Mouse (Mus musculus) liver, embryonic 11.5 days (tissue): ENCODE measurements around the gene Csf3. TPM values are rescaled to one million over a fixed set of nuclear protein-coding genes. Genes with fewer than 3 reads are reported as not detected.
"Not testable (repeated sequence)": the region's sequence is repeated elsewhere in the genome, so short reads cannot be mapped to it uniquely, and the experiment has no call there.

Experiments
- ATAC-seq: fragments of 200-750 bp; cut with Nextera tagmentation; replicated peaks from 2 replicates; pipeline ENCODE4 v1.8.0; 2017; ENCODE audit warnings: moderate number of reproducible peaks, mild to moderate bottlenecking, moderate TSS enrichment, moderate library complexity; ENCODE audit not compliant: low FRiP score
- DNase-seq: peaks from one replicate; pipeline ENCODE4 v3.0.0-alpha.2; 2017; ENCODE audit warnings: low spot score
- H3K27ac ChIP-seq: fragments of 300-500 bp; sonication (generic); 2 replicates; pipeline ENCODE4 v1.5.1; 2014; ENCODE audit warnings: mild to moderate bottlenecking, low read depth, low read length, control low read depth
- H3K27me3 ChIP-seq: fragments of 300-500 bp; sonication (generic); replicated peaks from 2 replicates; pipeline ENCODE4 v1.6.1; 2014; ENCODE audit warnings: low read length, mixed read lengths; ENCODE audit not compliant: control insufficient read depth, insufficient read depth
- H3K36me3 ChIP-seq: fragments of 300-500 bp; sonication (generic); 2 replicates; pipeline ENCODE4 v1.6.1; 2014; ENCODE audit warnings: mild to moderate bottlenecking, low read length, moderate library complexity, mixed read lengths; ENCODE audit not compliant: control insufficient read depth, insufficient read depth
- H3K4me1 ChIP-seq: fragments of 300-500 bp; sonication (generic); replicated peaks from 2 replicates; pipeline ENCODE4 v1.6.1; 2014; ENCODE audit warnings: low read length, mixed read lengths; ENCODE audit not compliant: control insufficient read depth, insufficient read depth
- H3K4me2 ChIP-seq: fragments of 300-500 bp; sonication (generic); 2 replicates; pipeline ENCODE4 v1.6.1; 2014; ENCODE audit warnings: mild to moderate bottlenecking, control low read depth, moderate library complexity
- H3K4me3 ChIP-seq: fragments of 300-500 bp; sonication (generic); 2 replicates; pipeline ENCODE4 v1.5.1; 2014; ENCODE audit warnings: low read depth, low read length, control low read depth
- H3K9ac ChIP-seq: fragments of 300-500 bp; sonication (generic); 2 replicates; pipeline ENCODE4 v1.6.1; 2014; ENCODE audit warnings: low read depth, low read length, control low read depth
- H3K9me3 ChIP-seq: fragments of 300-500 bp; sonication (generic); 2 replicates; pipeline ENCODE4 v1.6.1; 2016; ENCODE audit warnings: low read length, inconsistent platforms, mixed read lengths; ENCODE audit not compliant: control insufficient read depth
- WGBS: fragments of 180-500 bp; shearing (Covaris S2); extraction: QIAGEN DNeasy Blood & Tissue Kit; methylation state at CpG from one replicate; pipeline ENCODE4 v1.1.7; 2014; 5-methylcytosine and 5-hydroxymethylcytosine counted together
- polyA plus RNA-seq: library from polyadenylated mRNA; unstranded; fragments of >200 nt; fragmentation: Nextera tagmentation; extraction: Ambion mirVana; gene quantifications from 2 replicates; pipeline ENCODE4 v1.2.1, GENCODE M21; 2014

The Csf3 gene
- polyA plus RNA-seq, 1 experiment from 2014 or later = not detected

- Histone ChIP-seq H3K9me3 (no peaks in the 10 kb centered on the region), H3K27me3 (no peaks in the 10 kb centered on the region), H3K27ac (no peak overlapping the region), H3K4me1 (peaks cover 10% of the 10 kb centered on the region), H3K4me2 (no peak overlapping the region), H3K36me3 (no peaks in the 10 kb centered on the region), H3K9ac (no peak overlapping the region), H3K4me3 (no peak overlapping the region)
- no peak for DNase-seq
- WGBS = 26% methylated on average over 7 of the region's 7 CpGs
- ATAC-seq = no peak
Observed at GRCm38 (mm10) chr11:98675829-98676363, 25.2 kb upstream of the Csf3 start.

GRCm38 (mm10) chr11:98680023-98680422 lies 21.0 kb upstream of the Csf3 start:
- ATAC-seq (no peak), DNase-seq (no peak)
- no peak overlapping the region for H3K4me2 ChIP-seq
- H3K27me3 ChIP-seq = no peaks in the 10 kb centered on the region
- H3K4me1 ChIP-seq = no peaks in the 10 kb centered on the region
- no peaks in the 10 kb centered on the region for H3K9me3 ChIP-seq
- H3K4me3 ChIP-seq = no peak overlapping the region
- no peak overlapping the region for H3K9ac ChIP-seq
- H3K36me3 ChIP-seq = no peaks in the 10 kb centered on the region
- no peak overlapping the region for H3K27ac ChIP-seq
- 100% methylated on average over 1 of the region's 1 CpGs for WGBS

GRCm38 (mm10) chr11:98680595-98680994 lies 20.5 kb upstream of the Csf3 start:
- H3K36me3 ChIP-seq, H3K4me2 ChIP-seq, H3K27ac ChIP-seq, H3K4me1 ChIP-seq, H3K9me3 ChIP-seq, H3K4me3 ChIP-seq, DNase-seq, ATAC-seq, H3K27me3 ChIP-seq, H3K9ac ChIP-seq: not testable (repeated sequence)
- 79% methylated on average over 4 of the region's 4 CpGs for WGBS

- DNase-seq = no peak
- Histone ChIP-seq H3K9me3 (no peaks in the 10 kb centered on the region), H3K36me3 (peaks cover 11% of the 10 kb centered on the region), H3K4me3 (no peak overlapping the region), H3K9ac (no peak overlapping the region), H3K27ac (no peak overlapping the region), H3K4me2 (no peak overlapping the region; the same call in 1 of the 2 replicates), H3K27me3 (no peaks in the 10 kb centered on the region), H3K4me1 (no peaks in the 10 kb centered on the region)
- no peak for ATAC-seq
- 71% methylated on average over 4 of the region's 4 CpGs for WGBS
Observed at GRCm38 (mm10) chr11:98681186-98681585, 19.9 kb upstream of the Csf3 start.

- ATAC-seq (peak; percentile 92), DNase-seq (peak; percentile 97)
- Histone ChIP-seq H3K9ac (peak within 1 kb of the TSS; percentile 97), H3K4me2 (peak within 1 kb of the TSS; percentile 85), H3K36me3 (peaks cover 18% of the 10 kb centered on the region), H3K27ac (peak within 1 kb of the TSS; percentile 80), H3K4me1 (no peaks in the 10 kb centered on the region), H3K27me3 (no peaks in the 10 kb centered on the region), H3K9me3 (no peaks in the 10 kb centered on the region), H3K4me3 (peak within 1 kb of the TSS; percentile 100)
- WGBS = 4% methylated on average over 45 of the region's 45 CpGs
Observed at GRCm38 (mm10) chr11:98681786-98682745, 19.0 kb upstream of the Csf3 start, which contains the start of gene Psmd3. Gene Psmd3, plus strand, starts transcription at chr11:98682554.

GRCm38 (mm10) chr11:98682811-98683210 lies 18.3 kb upstream of the Csf3 start:
- Histone ChIP-seq H3K4me3 (peak overlapping the region; percentile 100), H3K9me3 (no peaks in the 10 kb centered on the region), H3K27me3 (no peaks in the 10 kb centered on the region), H3K4me1 (no peaks in the 10 kb centered on the region), H3K36me3 (peaks cover 24% of the 10 kb centered on the region), H3K27ac (peak overlapping the region; percentile 80), H3K9ac (peak overlapping the region; percentile 97), H3K4me2 (peak overlapping the region; percentile 85)
- under 1% methylated on average over 23 of the region's 23 CpGs for WGBS
- DNase-seq (no peak), ATAC-seq (peak; percentile 32)

- 91% methylated on average over 9 of the region's 9 CpGs for WGBS
- no peak for ATAC-seq
- Histone ChIP-seq H3K4me3 (no peak overlapping the region), H3K36me3 (peaks cover 39% of the 10 kb centered on the region), H3K4me2 (no peak overlapping the region), H3K27ac (no peak overlapping the region), H3K9me3 (no peaks in the 10 kb centered on the region), H3K27me3 (no peaks in the 10 kb centered on the region), H3K4me1 (no peaks in the 10 kb centered on the region), H3K9ac (no peak overlapping the region)
- no peak for DNase-seq
Observed at GRCm38 (mm10) chr11:98685642-98686041, 15.4 kb upstream of the Csf3 start.

GRCm38 (mm10) chr11:98686976-98687375 lies 14.1 kb upstream of the Csf3 start:
- H3K4me1 ChIP-seq = no peaks in the 10 kb centered on the region
- ATAC-seq (no peak), DNase-seq (no peak)
- no peaks in the 10 kb centered on the region for H3K9me3 ChIP-seq
- H3K4me3 ChIP-seq = no peak overlapping the region
- H3K27me3 ChIP-seq = no peaks in the 10 kb centered on the region
- H3K4me2 ChIP-seq = no peak overlapping the region
- 90% methylated on average over 4 of the region's 4 CpGs for WGBS
- H3K27ac ChIP-seq = no peak overlapping the region
- no peak overlapping the region for H3K9ac ChIP-seq
- peaks cover 52% of the 10 kb centered on the region for H3K36me3 ChIP-seq
